Mouse (Mus musculus): ENCODE data around the gene Nktr. TPM values are rescaled to one million over a fixed set of nuclear protein-coding genes. Genes with fewer than 3 reads are reported as not detected.

Gene Nktr
- polyA plus RNA-seq, 1 experiment from 2014 or later = 83.7 TPM

DNA sequence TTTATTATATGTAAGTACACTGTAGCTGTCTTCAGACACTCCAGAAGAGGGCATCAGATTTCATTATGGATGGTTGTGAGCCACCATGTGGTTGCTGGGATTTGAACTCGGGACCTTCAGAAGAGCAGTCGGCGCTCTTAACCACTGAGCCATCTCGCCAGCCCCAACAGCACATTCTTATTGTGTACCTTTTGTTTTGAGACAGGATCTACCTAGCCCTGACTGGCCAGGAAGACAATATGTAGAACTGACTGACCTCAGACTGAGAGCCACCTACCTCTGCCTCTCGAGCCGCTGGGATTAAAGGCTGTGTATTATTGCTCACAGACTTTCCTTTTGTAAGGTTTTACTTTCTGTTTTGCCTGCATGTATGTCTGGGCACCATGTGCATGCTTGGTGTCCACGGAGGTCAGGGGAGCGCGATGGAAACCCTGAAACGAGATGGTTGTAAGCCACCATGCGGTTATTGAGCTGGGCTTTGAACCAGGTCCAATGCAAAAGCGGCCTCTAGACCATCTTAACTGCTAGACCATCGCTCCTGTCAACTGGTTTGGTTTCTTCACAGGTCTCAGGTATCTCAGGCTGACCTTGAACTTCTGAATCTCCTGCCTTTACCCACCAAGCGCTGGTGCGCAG is 781 bp upstream of the Nktr start:
- Histone ChIP-seq H3K4me2 (replicated peaks; ENCODE audit: low read depth, low read length) (peak overlapping the region; percentile 56), H3K9me3 (ENCODE audit: control insufficient read depth, low read length) (no peaks in the 10 kb centered on the region), H3K4me3 (ENCODE audit: low read length) (peak overlapping the region; percentile 93), H3K27ac (ENCODE audit: low read depth, low read length) (peak overlapping the region; percentile 90), H3K9ac (ENCODE audit: low read depth, low read length) (peak overlapping the region; percentile 67), H3K36me3 (ENCODE audit: control insufficient read depth, insufficient read depth, low read length) (no peaks in the 10 kb centered on the region; the same call in 1 of the 2 replicates), H3K27me3 (ENCODE audit: control insufficient read depth, insufficient read depth, low read length) (no peaks in the 10 kb centered on the region), H3K4me1 (ENCODE audit: control insufficient read depth, insufficient read depth, low read length) (peaks cover 4% of the 10 kb centered on the region; the same call in 1 of the 2 replicates)
- 0 out of 2 replicates have a peak, but pooled peaks have one; percentile 3 for ATAC-seq (ENCODE audit: low FRiP score, low TSS enrichment)
- WGBS = 68% methylated on average over 15 of the region's 15 CpGs

DNA sequence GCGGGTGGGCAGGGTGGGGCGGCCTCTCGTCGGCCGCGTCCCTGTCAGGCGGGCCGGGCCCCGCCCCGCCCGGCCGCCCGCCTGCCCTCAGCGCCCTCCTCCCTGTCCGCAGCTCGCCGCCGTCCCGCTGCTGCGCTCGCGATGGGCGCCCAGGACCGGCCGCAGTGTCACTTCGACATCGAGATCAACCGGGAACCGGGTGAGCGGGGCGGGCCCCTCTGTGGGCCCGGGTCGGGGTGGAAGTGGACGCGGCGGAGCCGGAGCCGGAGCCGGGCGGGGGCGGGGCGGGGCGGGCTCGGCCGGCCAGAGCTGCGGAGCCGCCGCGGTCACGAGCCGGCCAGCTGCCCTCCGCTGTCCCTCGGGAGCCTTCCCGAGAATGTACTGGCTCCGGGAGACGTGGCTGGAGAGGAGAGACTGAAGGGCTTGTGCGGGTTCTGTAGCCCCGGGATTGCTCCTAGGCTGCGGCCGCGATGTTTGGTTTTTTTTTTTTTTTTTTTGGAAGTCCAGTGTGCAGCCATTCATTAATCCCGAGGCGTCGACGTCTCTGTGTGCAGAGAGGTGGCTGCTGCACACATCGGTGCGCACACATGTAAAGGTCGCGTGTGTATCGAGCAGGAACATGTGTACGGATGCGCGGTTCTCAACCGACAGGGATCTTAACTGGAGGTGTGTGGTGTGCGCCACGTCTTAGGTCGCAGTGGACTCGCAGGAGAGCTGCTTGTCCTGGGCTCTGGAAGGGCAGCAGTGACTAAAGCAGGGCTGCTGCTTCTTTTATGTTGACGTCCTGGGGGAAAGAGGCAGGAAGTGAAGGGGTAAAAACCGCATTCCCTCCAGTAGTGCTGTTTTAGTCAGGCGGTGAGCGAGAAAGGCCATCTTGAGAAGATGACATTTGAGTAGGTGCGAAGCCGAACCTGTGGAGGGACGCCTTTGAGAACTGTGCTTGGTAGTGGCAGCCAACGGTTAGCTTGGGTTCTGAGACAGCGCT is 670 bp downstream of the Nktr start:
- no peaks in the 10 kb centered on the region for H3K36me3 ChIP-seq (ENCODE audit: control insufficient read depth, insufficient read depth, low read length)
- peak overlapping the region; percentile 91 for H3K4me2 ChIP-seq (replicated peaks; ENCODE audit: low read depth, low read length)
- H3K27me3 ChIP-seq (ENCODE audit: control insufficient read depth, insufficient read depth, low read length) = no peaks in the 10 kb centered on the region
- no peaks in the 10 kb centered on the region for H3K9me3 ChIP-seq (ENCODE audit: control insufficient read depth, low read length)
- under 1% methylated on average over 60 of the region's 87 CpGs for WGBS
- H3K4me1 ChIP-seq (ENCODE audit: control insufficient read depth, insufficient read depth, low read length) = peaks cover 4% of the 10 kb centered on the region; the same call in 1 of the 2 replicates
- peak; percentile 71 for ATAC-seq (ENCODE audit: low FRiP score, low TSS enrichment)
- peak overlapping the region; percentile 93 for H3K4me3 ChIP-seq (ENCODE audit: low read length)
- H3K27ac ChIP-seq (ENCODE audit: low read depth, low read length) = peak overlapping the region; percentile 95
- peak overlapping the region; percentile 98 for H3K9ac ChIP-seq (ENCODE audit: low read depth, low read length)

DNA sequence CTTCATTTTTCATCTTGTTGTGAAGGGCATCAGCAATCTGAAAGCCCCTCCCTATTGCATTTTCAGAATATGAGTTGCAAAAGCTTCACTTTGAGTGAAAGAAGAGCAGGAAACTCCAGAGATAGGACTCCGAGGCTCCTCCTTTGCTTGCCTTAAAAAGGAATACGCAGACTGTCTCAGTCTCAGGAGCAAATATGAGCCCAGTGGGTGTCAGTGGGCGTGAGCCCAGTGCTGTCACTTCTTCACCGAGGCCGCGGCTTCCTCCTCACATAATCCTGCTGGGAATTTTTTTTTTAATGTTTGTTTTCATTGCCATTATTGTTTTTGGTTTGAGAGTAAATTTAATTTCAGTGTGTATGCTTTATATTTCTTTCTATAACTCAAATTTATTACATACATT is 21.5 kb downstream of the Nktr start:
- Histone ChIP-seq H3K9me3 (ENCODE audit: control insufficient read depth, low read length) (no peaks in the 10 kb centered on the region), H3K4me1 (ENCODE audit: control insufficient read depth, insufficient read depth, low read length) (no peaks in the 10 kb centered on the region), H3K36me3 (ENCODE audit: control insufficient read depth, insufficient read depth, low read length) (peaks cover 72% of the 10 kb centered on the region), H3K4me3 (ENCODE audit: low read length) (no peak overlapping the region), H3K27me3 (ENCODE audit: control insufficient read depth, insufficient read depth, low read length) (no peaks in the 10 kb centered on the region), H3K9ac (ENCODE audit: low read depth, low read length) (no peak overlapping the region), H3K4me2 (replicated peaks; ENCODE audit: low read depth, low read length) (no peak overlapping the region), H3K27ac (ENCODE audit: low read depth, low read length) (no peak overlapping the region)
- no peak for ATAC-seq (ENCODE audit: low FRiP score, low TSS enrichment)
- WGBS = 85% methylated on average over 6 of the region's 6 CpGs

DNA sequence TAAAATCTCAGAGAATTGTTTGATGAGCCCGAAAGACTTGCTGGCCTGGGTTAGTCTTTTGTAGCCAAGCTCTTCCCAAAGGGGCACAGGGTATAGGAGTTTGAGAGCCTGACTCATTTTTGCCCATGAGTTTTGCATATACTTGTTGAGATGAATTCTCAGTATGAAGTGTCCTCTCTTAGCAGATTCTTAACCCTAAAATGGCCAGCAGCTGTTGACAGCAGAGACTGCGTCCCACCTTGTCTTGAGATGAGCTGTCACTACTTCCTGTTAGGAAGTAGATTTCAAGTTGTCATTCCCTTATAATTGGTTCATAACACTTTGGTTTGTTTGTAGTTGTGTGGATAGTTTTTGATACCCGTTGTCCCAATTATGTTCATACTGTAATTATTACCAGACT is 22.2 kb downstream of the Nktr start:
- Histone ChIP-seq H3K36me3 (ENCODE audit: control insufficient read depth, insufficient read depth, low read length) (peaks cover 73% of the 10 kb centered on the region), H3K9ac (ENCODE audit: low read depth, low read length) (no peak overlapping the region), H3K4me3 (ENCODE audit: low read length) (no peak overlapping the region), H3K27me3 (ENCODE audit: control insufficient read depth, insufficient read depth, low read length) (no peaks in the 10 kb centered on the region), H3K4me1 (ENCODE audit: control insufficient read depth, insufficient read depth, low read length) (no peaks in the 10 kb centered on the region), H3K27ac (ENCODE audit: low read depth, low read length) (no peak overlapping the region), H3K4me2 (replicated peaks; ENCODE audit: low read depth, low read length) (no peak overlapping the region), H3K9me3 (ENCODE audit: control insufficient read depth, low read length) (no peaks in the 10 kb centered on the region)
- 92% methylated on average over 3 of the region's 3 CpGs for WGBS
- ATAC-seq (ENCODE audit: low FRiP score, low TSS enrichment) = no peak

DNA sequence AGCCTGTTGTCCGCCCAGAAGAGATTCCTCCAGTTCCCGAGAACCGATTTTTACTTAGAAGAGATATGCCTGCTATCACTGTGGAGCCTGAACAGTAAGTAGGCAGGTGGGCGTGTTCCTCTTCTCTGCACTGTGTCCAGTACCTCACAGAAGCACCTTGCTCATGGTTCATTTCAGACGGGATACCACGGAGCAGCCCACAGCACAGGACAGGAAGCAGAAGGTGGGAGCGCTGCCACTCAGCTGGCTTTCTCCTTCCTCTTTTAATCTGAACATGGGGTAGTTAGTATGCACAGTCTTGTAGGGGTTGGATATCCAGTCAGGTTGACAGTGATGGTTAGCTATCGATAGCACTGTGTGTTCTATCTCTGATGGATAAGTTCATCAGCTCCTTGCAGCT is 25.1 kb downstream of the Nktr start:
- H3K27ac ChIP-seq (ENCODE audit: low read depth, low read length) = no peak overlapping the region
- H3K4me1 ChIP-seq (ENCODE audit: control insufficient read depth, insufficient read depth, low read length) = no peaks in the 10 kb centered on the region
- no peaks in the 10 kb centered on the region for H3K27me3 ChIP-seq (ENCODE audit: control insufficient read depth, insufficient read depth, low read length)
- no peak for ATAC-seq (ENCODE audit: low FRiP score, low TSS enrichment)
- no peak overlapping the region for H3K9ac ChIP-seq (ENCODE audit: low read depth, low read length)
- WGBS = 93% methylated on average over 8 of the region's 8 CpGs
- H3K4me3 ChIP-seq (ENCODE audit: low read length) = no peak overlapping the region
- H3K9me3 ChIP-seq (ENCODE audit: control insufficient read depth, low read length) = no peaks in the 10 kb centered on the region
- no peak overlapping the region for H3K4me2 ChIP-seq (replicated peaks; ENCODE audit: low read depth, low read length)
- peaks cover 88% of the 10 kb centered on the region for H3K36me3 ChIP-seq (ENCODE audit: control insufficient read depth, insufficient read depth, low read length)

DNA sequence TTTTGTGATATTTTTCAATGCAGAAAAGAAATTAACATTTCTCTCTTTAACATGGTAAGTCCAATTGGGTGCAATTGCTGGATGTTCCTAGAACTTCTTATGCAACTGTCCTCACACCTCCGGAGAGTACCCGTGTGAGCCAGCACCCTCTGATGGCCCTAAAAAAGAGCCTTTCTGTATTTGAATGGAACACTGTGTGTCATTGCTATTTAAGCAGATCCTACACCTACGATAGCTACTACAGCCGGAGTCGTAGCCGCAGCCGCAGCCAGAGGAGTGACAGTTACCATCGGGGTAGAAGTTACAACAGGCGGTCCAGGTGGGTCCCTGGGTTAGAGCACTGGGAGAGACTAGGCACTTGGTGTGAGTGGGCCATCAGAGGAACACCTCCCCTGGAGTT is 33.8 kb downstream of the Nktr start:
- Histone ChIP-seq H3K27me3 (ENCODE audit: control insufficient read depth, insufficient read depth, low read length) (no peaks in the 10 kb centered on the region), H3K4me3 (ENCODE audit: low read length) (no peak overlapping the region), H3K36me3 (ENCODE audit: control insufficient read depth, insufficient read depth, low read length) (peaks cover 86% of the 10 kb centered on the region), H3K9me3 (ENCODE audit: control insufficient read depth, low read length) (no peaks in the 10 kb centered on the region), H3K27ac (ENCODE audit: low read depth, low read length) (no peak overlapping the region), H3K9ac (ENCODE audit: low read depth, low read length) (no peak overlapping the region), H3K4me1 (ENCODE audit: control insufficient read depth, insufficient read depth, low read length) (peaks cover 4% of the 10 kb centered on the region; the same call in 1 of the 2 replicates), H3K4me2 (replicated peaks; ENCODE audit: low read depth, low read length) (no peak overlapping the region)
- WGBS = 96% methylated on average over 9 of the region's 9 CpGs
- ATAC-seq (ENCODE audit: low FRiP score, low TSS enrichment) = no peak

DNA sequence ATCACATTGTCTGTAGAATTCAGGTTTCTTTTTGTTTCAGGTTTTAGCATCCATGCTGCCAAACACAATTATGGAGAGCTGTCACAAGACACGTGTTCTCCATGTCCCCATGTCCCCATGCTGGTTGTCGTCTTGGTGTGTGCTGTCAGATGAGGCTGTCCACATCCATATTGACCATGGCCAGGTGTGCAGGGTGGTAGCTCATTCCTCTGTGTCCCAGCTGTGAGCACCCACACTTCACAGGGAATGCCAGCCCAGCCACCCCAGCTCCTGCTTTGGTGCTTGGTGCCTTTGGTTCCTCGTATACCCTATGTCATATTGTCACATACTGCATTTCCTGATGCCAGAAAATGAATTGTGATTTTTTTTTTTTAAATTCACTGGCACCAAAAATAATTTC is 35.7 kb downstream of the Nktr start:
- Histone ChIP-seq H3K9ac (ENCODE audit: low read depth, low read length) (no peak overlapping the region), H3K27ac (ENCODE audit: low read depth, low read length) (no peak overlapping the region), H3K4me1 (ENCODE audit: control insufficient read depth, insufficient read depth, low read length) (peaks cover 17% of the 10 kb centered on the region; the same call in 1 of the 2 replicates), H3K9me3 (ENCODE audit: control insufficient read depth, low read length) (no peaks in the 10 kb centered on the region), H3K27me3 (ENCODE audit: control insufficient read depth, insufficient read depth, low read length) (no peaks in the 10 kb centered on the region), H3K4me3 (ENCODE audit: low read length) (no peak overlapping the region), H3K36me3 (ENCODE audit: control insufficient read depth, insufficient read depth, low read length) (peaks cover 68% of the 10 kb centered on the region), H3K4me2 (replicated peaks; ENCODE audit: low read depth, low read length) (no peak overlapping the region)
- 93% methylated on average over 3 of the region's 3 CpGs for WGBS
- ATAC-seq (ENCODE audit: low FRiP score, low TSS enrichment) = no peak

DNA sequence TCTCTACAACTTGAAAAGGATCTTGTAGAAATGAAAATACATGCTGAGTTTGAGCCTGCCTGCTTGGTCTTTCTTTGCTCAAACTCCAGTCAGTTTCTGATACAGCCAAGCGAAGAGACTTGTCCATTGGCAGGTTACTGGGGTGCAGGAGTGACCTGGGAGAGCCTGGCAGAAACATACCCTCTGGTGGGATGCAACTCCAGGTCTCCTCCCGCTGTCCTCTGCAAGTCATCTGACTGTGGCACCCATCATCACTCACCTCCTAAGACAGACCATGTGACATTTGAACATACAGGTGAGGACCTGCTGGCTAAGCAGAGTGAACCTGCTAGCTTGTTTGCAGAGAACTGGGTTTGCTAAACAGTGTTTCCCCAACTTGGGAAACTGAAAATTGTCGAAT is 37.8 kb downstream of the Nktr start:
- Histone ChIP-seq H3K27ac (ENCODE audit: low read depth, low read length) (no peak overlapping the region), H3K27me3 (ENCODE audit: control insufficient read depth, insufficient read depth, low read length) (no peaks in the 10 kb centered on the region), H3K4me1 (ENCODE audit: control insufficient read depth, insufficient read depth, low read length) (peaks cover 26% of the 10 kb centered on the region; the same call in 1 of the 2 replicates), H3K4me3 (ENCODE audit: low read length) (no peak overlapping the region), H3K4me2 (replicated peaks; ENCODE audit: low read depth, low read length) (no peak overlapping the region), H3K9ac (ENCODE audit: low read depth, low read length) (no peak overlapping the region), H3K9me3 (ENCODE audit: control insufficient read depth, low read length) (no peaks in the 10 kb centered on the region), H3K36me3 (ENCODE audit: control insufficient read depth, insufficient read depth, low read length) (peaks cover 46% of the 10 kb centered on the region)
- WGBS = 89% methylated on average over 3 of the region's 3 CpGs
- ATAC-seq (ENCODE audit: low FRiP score, low TSS enrichment) = no peak

DNA sequence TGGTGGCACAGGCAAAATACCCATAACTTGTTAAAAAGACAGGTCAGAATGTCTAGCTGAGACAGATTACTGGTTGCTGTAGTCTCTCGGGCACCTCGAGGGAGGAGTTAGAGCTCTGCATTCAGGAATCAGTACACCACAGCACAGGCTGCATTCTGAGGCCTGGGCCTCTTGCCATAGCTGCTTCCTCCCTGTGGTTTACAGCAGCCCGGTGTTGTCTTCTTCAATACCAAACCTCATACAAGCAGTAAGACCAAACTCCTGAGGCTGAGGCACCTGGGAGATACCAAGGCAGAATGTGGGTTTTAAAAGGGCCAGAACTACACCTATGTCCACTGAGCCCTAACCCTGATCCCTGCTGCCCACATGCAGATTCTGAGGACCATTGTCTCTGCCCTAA is 38.5 kb downstream of the Nktr start:
- ATAC-seq (ENCODE audit: low FRiP score, low TSS enrichment) = no peak
- Histone ChIP-seq H3K4me2 (replicated peaks; ENCODE audit: low read depth, low read length) (no peak overlapping the region), H3K4me3 (ENCODE audit: low read length) (no peak overlapping the region), H3K36me3 (ENCODE audit: control insufficient read depth, insufficient read depth, low read length) (peaks cover 40% of the 10 kb centered on the region), H3K4me1 (ENCODE audit: control insufficient read depth, insufficient read depth, low read length) (peaks cover 26% of the 10 kb centered on the region; the same call in 1 of the 2 replicates), H3K27me3 (ENCODE audit: control insufficient read depth, insufficient read depth, low read length) (no peaks in the 10 kb centered on the region), H3K27ac (ENCODE audit: low read depth, low read length) (no peak overlapping the region), H3K9ac (ENCODE audit: low read depth, low read length) (no peak overlapping the region), H3K9me3 (ENCODE audit: control insufficient read depth, low read length) (no peaks in the 10 kb centered on the region)
- 65% methylated on average over 3 of the region's 3 CpGs for WGBS

All from kidney, embryonic 14.5 days (tissue).